Mouse (Mus musculus) adrenal gland, postnatal 14 days (tissue): Measurements from ENCODE around the gene Oaz3. TPM values are rescaled to one million over a fixed set of nuclear protein-coding genes. Genes with fewer than 3 reads are reported as not detected.

Experiments
- DNase-seq: peaks from one replicate; pipeline ENCODE4 v3.0.0; 2021; ENCODE audit warnings: mixed read lengths
- total RNA-seq: library from RNA; stranded (reverse); gene quantifications from 2 replicates; pipeline ENCODE4 v1.2.3, GENCODE M21; 2021

Oaz3 gene
- total RNA-seq, 1 experiment from 2014 or later: not detected

DNA sequence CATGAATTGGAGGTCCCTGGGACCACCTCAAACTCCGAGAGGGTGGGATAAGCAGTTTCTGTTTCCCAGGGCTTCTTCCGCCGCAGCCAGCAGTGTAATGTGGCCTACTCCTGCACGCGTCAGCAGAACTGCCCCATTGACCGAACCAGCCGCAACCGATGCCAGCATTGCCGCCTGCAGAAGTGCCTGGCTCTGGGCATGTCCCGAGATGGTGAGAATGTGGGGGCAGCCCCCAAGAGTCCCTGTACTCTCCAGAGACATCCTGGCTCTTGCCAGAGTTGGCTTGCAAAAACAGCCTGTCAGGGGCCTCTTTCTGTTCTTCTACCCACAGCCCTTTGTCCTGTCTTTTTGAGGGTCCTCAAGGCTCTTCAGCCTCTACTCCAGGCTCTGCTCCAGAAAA is 56.3 kb downstream of the Oaz3 start:
- DNase-seq: no peak

DNA sequence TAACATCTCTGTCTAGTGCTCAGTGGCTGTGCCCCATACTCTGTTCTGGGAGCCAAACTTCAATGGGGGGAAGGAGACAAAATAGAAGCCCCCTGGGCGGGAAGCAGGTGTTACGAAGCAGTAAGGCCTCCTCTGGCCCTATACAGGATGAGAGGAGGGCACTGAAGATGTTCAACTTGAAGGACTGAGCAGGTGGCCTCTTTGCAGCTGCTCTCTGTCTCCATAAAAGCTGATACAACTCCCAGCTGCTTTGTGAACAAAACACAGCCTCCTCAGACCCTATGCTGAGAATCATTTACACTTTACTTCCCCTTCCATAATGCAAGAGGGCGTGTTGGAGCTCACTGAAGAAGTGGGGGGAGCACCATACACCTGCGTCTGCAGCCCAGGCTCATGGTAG is 57.0 kb downstream of the Oaz3 start:
- DNase-seq: no peak

DNA sequence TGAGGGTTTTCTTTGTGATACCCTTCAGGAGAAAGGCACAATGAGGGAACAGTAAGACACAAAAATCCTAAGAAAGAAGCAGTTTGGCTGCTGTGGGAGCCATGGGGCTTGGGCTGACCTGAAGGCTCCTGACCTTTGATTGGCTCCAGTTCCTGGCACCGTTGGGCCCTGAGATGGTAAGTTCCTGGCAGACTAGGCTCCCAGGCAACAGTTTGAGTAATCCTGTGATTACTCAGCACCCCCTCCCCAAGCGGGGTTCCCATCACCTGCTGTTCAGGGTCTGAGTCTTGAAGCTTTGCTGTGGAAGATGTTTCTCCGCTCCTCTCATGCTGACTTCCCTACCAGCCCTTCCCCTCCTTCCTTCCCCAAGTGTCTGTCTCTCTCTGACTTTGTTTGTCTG is 60.2 kb downstream of the Oaz3 start:
- peak; percentile 43 for DNase-seq

Other genes starting within 250 kb of the Oaz3 start
- not detected in 2 replicates for gene Gm5286, start 247.2 kb downstream of the Oaz3 start, total RNA-seq
- gene Gm4778, start 179.9 kb downstream of the Oaz3 start, total RNA-seq: not detected in 2 replicates
- 9.9 and 10.2 TPM in 2 replicates for gene Them4, start 133.8 kb downstream of the Oaz3 start, total RNA-seq
- not detected in 2 replicates for gene Them5, start 101.8 kb downstream of the Oaz3 start, total RNA-seq
- 0.41 and 0.56 TPM in 2 replicates for gene C2cd4d, start 81.5 kb downstream of the Oaz3 start, total RNA-seq
- 21.3 and 26.3 TPM in 2 replicates for gene Rorc, start 71.1 kb downstream of the Oaz3 start, total RNA-seq
- 0.44 and 0.83 TPM in 2 replicates for gene Lingo4, start 45.4 kb downstream of the Oaz3 start, total RNA-seq
- gene Tdrkh, start 30.6 kb downstream of the Oaz3 start, total RNA-seq: 10.7 and 10.9 TPM in 2 replicates
- 87.6 and 87.8 TPM in 2 replicates for gene Mrpl9, start 597 bp downstream of the Oaz3 start, total RNA-seq
- gene Celf3, start 34.4 kb upstream of the Oaz3 start, total RNA-seq: 21.8 and 28.1 TPM in 2 replicates
- gene Riiad1, start 36.4 kb upstream of the Oaz3 start, total RNA-seq: 4.0 and 4.4 TPM in 2 replicates
- 35.7 and 37.5 TPM in 2 replicates for gene Snx27, start 138.8 kb upstream of the Oaz3 start, total RNA-seq
- not detected in 2 replicates for gene Gm10972, start 199.2 kb upstream of the Oaz3 start, total RNA-seq
- 7.1 and 7.4 TPM in 2 replicates for gene Tuft1, start 215.0 kb upstream of the Oaz3 start, total RNA-seq
- gene Selenbp2, start 249.6 kb upstream of the Oaz3 start, total RNA-seq: 17.3 and 89.6 TPM in 2 replicates